ENCODE assay signal across 15 mouse cellular contexts in the genomic region with DNA sequence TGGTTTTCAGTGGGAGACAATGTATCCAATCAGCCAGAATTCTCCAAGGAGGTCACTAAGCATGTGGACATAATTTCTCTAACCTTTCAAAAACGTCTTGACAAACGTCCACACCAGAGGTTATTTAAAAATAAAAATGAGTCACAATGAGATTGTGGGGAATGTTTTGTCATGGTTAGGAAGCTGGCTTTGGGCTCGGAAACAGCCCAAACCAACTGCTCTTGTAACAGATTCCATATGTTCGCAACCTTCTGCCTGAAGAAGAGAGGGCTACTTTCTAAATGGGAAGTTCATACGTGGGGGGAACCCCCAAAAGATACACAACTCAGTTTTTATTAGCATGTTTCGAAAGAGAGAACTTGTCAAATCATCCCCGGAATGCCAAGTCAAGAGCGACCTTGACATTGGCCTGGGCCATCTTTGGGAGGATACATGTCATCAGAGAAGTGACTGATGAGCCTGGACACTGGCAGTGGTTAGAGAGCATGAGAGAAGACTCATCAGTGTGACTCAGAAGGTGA.
DNase-seq lines count a peak whose midpoint lies in the region; ATAC-seq and TF ChIP-seq lines count a peak whose summit lies in the region.
"Had no signal": no experiment of that assay in that cellular context is flagged by ENCODE, and none has a peak within 500 bp of the region (broad histone marks: within the 10 kb centered on the region; RNA-seq: fewer than 3 reads in every experiment).

No protein-coding gene starts in this region.

- peak; percentile 50 for DNase-seq in kidney, postnatal 0 days (ENCODE audit: low spot score)
- no peak for DNase-seq in kidney, postnatal 14 days
- peak; percentile 87 for DNase-seq in NIH3T3 (ENCODE audit: low read depth)
- peak; percentile 46 for DNase-seq in adrenal gland, postnatal 25 days
- DNase-seq in heart, postnatal 36 days: peak; percentile 5 to 44
- DNase-seq in left cerebral cortex, adult 9 months (ENCODE audit: low spot score in 2 of 2): no peak
- DNase-seq: cerebellum, adult 2 months; layer of hippocampus, postnatal 36 days; liver; right cerebral cortex, postnatal 25 days; thymus, postnatal 36 days had no signal

- no peak overlapping the region for H3K27ac ChIP-seq in kidney, postnatal 0 days
- no peak overlapping the region for H3K27ac ChIP-seq in forebrain, embryonic 13.5 days
- H3K27ac ChIP-seq: neural tube, embryonic 15.5 days; stomach, embryonic 15.5 days had no signal

- no peak for ATAC-seq in kidney, postnatal 0 days (replicated peaks; ENCODE audit: low FRiP score, low read depth)
- no peak for ATAC-seq in forebrain, embryonic 13.5 days
- ATAC-seq: Patski had no signal

- H3K4me1 ChIP-seq in kidney, postnatal 0 days (replicated peaks; ENCODE audit: insufficient read depth, low read length): no peaks in the 10 kb centered on the region
- no peaks in the 10 kb centered on the region for H3K4me1 ChIP-seq in forebrain, embryonic 13.5 days
- H3K4me1 ChIP-seq: neural tube, embryonic 15.5 days; stomach, embryonic 15.5 days had no signal

- H3K4me2 ChIP-seq in kidney, postnatal 0 days (ENCODE audit: low read length): no peak overlapping the region
- H3K4me2 ChIP-seq in forebrain, embryonic 13.5 days: no peak overlapping the region
- H3K4me2 ChIP-seq: neural tube, embryonic 15.5 days; stomach, embryonic 15.5 days had no signal

- no peaks in the 10 kb centered on the region; the same call in 1 of the 2 replicates for H3K9me3 ChIP-seq in kidney, postnatal 0 days (replicated peaks; ENCODE audit: low read length)
- H3K9me3 ChIP-seq in forebrain, embryonic 13.5 days (replicated peaks): no peaks in the 10 kb centered on the region
- H3K9me3 ChIP-seq: neural tube, embryonic 15.5 days; stomach, embryonic 15.5 days had no signal

- intact Hi-C loops in heart, postnatal 36 days (cut with DNase I): no loop called here

- TF ChIP-seq CTCF in kidney, postnatal 0 days (IDR thresholded peaks at IDR 0.05; ENCODE audit: low read depth): no peak

- no peaks in the 10 kb centered on the region for H3K27me3 ChIP-seq in kidney, postnatal 0 days (ENCODE audit: insufficient read depth, low read length)
- H3K27me3 ChIP-seq in forebrain, embryonic 13.5 days: no peaks in the 10 kb centered on the region
- H3K27me3 ChIP-seq: neural tube, embryonic 15.5 days; Patski; stomach, embryonic 15.5 days had no signal

- no peak overlapping the region for H3K4me3 ChIP-seq in kidney, postnatal 0 days (replicated peaks; ENCODE audit: low read depth, low read length)
- H3K4me3 ChIP-seq in forebrain, embryonic 13.5 days: no peak overlapping the region
- H3K4me3 ChIP-seq: neural tube, embryonic 15.5 days; stomach, embryonic 15.5 days had no signal

- 61% methylated on average over 8 of the region's 8 CpGs for WGBS in kidney, postnatal 0 days
- WGBS in forebrain, embryonic 13.5 days: 90% methylated on average over 8 of the region's 8 CpGs

- no peaks in the 10 kb centered on the region for H3K36me3 ChIP-seq in kidney, postnatal 0 days (ENCODE audit: insufficient read depth, low read length)
- no peaks in the 10 kb centered on the region for H3K36me3 ChIP-seq in forebrain, embryonic 13.5 days (ENCODE audit: poor library complexity, severe bottlenecking)
- H3K36me3 ChIP-seq: neural tube, embryonic 15.5 days; stomach, embryonic 15.5 days had no signal

- H3K9ac ChIP-seq in kidney, postnatal 0 days (ENCODE audit: low read depth, low read length): no peak overlapping the region
- H3K9ac ChIP-seq in forebrain, embryonic 13.5 days: no peak overlapping the region
- H3K9ac ChIP-seq: neural tube, embryonic 15.5 days; stomach, embryonic 15.5 days had no signal

Comparison
In these comparisons a context has a peak if more than half of its experiments do, and no peak if none do; other contexts are left out.
1. DNase-seq: peak in kidney, postnatal 0 days (single experiment), NIH3T3 (single experiment), adrenal gland, postnatal 25 days (single experiment) and heart, postnatal 36 days (2 of 2); none in kidney, postnatal 14 days (single experiment) and left cerebral cortex, adult 9 months (0 of 2).